Mouse (Mus musculus) gastrocnemius, postnatal 4 days (tissue): ENCODE results near the gene Senp1. TPM values are rescaled to one million over a fixed set of nuclear protein-coding genes. Genes with fewer than 3 reads are reported as not detected.
A peak's percentile ranks its signal among the peaks of the same experiment; 100 is the strongest.

Source experiments
- DNase-seq, 2 experiments: peaks; one replicate each; pipeline ENCODE4 v3.0.0; 2021 to 2022; ENCODE audit warnings: low spot score in 2 of 2, mixed read lengths in 2 of 2
- total RNA-seq, 2 experiments: library from RNA; stranded (reverse); gene quantifications; 2 replicates each; pipeline ENCODE4 v1.2.3; 2021

Gene Senp1
- total RNA-seq, 2 experiments from 2014 or later = 17.7 to 21.7 TPM

- DNase-seq = peak; percentile 56 to 80
Observed at GRCm38 (mm10) chr15:98108297-98109152, 15.0 kb upstream of the Senp1 start.

GRCm38 (mm10) chr15:98107703-98108296 lies 14.3 kb upstream of the Senp1 start:
- DNase-seq = no peak

- DNase-seq = no peak
Observed at GRCm38 (mm10) chr15:98107230-98107629, 13.7 kb upstream of the Senp1 start.

GRCm38 (mm10) chr15:98106506-98106905 lies 13.0 kb upstream of the Senp1 start:
- no peak for DNase-seq

- no peak for DNase-seq
Observed at GRCm38 (mm10) chr15:98102401-98102800, 8.9 kb upstream of the Senp1 start.

- DNase-seq = no peak
Observed at GRCm38 (mm10) chr15:98098519-98098918, 5.0 kb upstream of the Senp1 start.

- no peak for DNase-seq
Observed at GRCm38 (mm10) chr15:98096957-98097356, 3.4 kb upstream of the Senp1 start.

- no peak for DNase-seq
Observed at GRCm38 (mm10) chr15:98094905-98095304, 1.4 kb upstream of the Senp1 start.

GRCm38 (mm10) chr15:98092372-98093120 lies 998 bp downstream of the Senp1 start, which contains the start of gene Pfkm:
Gene Pfkm (plus strand): TSS chr15:98092589.
- DNase-seq = no peak

- DNase-seq = no peak
Observed at GRCm38 (mm10) chr15:98091841-98092240, 1.7 kb downstream of the Senp1 start.

GRCm38 (mm10) chr15:98089421-98090183 lies 3.9 kb downstream of the Senp1 start:
- DNase-seq = peak in 1 of 2 experiments; percentile 42

- no peak for DNase-seq
Observed at GRCm38 (mm10) chr15:98088889-98089288, 4.7 kb downstream of the Senp1 start.

- no peak for DNase-seq
Observed at GRCm38 (mm10) chr15:98076901-98077300, 16.6 kb downstream of the Senp1 start.

GRCm38 (mm10) chr15:98075034-98075433 lies 18.5 kb downstream of the Senp1 start:
- DNase-seq = no peak

GRCm38 (mm10) chr15:98074521-98074920 lies 19.0 kb downstream of the Senp1 start:
- no peak for DNase-seq

GRCm38 (mm10) chr15:98070376-98070775 lies 23.2 kb downstream of the Senp1 start:
- no peak for DNase-seq

- no peak for DNase-seq
Observed at GRCm38 (mm10) chr15:98069566-98070245, 23.8 kb downstream of the Senp1 start.

GRCm38 (mm10) chr15:98068506-98068905 lies 25.0 kb downstream of the Senp1 start:
- DNase-seq = no peak

GRCm38 (mm10) chr15:98067492-98067891 lies 26.1 kb downstream of the Senp1 start:
- no peak for DNase-seq

- DNase-seq = no peak
Observed at GRCm38 (mm10) chr15:98066602-98067001, 26.9 kb downstream of the Senp1 start.
